ENCODE assay signal across 11 mouse cellular contexts in genomic region chr4:40544056-40544455, GRCm38 (mm10).
DNase-seq lines count a peak whose midpoint lies in the region; ATAC-seq lines count a peak whose summit lies in the region.
"Had no signal": no experiment of that assay in that cellular context is flagged by ENCODE, and none has a peak within 500 bp of the region (broad histone marks: within the 10 kb centered on the region; RNA-seq: fewer than 3 reads in every experiment).

No protein-coding gene starts in this region.

- no peak overlapping the region for H3K4me2 ChIP-seq in forebrain, embryonic 16.5 days (ENCODE audit: low read length)
- H3K4me2 ChIP-seq in forebrain, embryonic 11.5 days (ENCODE audit: low read depth, low read length, severe bottlenecking): no peak overlapping the region
- peak overlapping the region; percentile 22 for H3K4me2 ChIP-seq in heart, embryonic 13.5 days
- H3K4me2 ChIP-seq: liver, embryonic 12.5 days had no signal

- H3K4me3 ChIP-seq in forebrain, embryonic 16.5 days (replicated peaks; ENCODE audit: low read length): no peak overlapping the region
- H3K4me3 ChIP-seq in forebrain, embryonic 11.5 days (ENCODE audit: low read depth, low read length): no peak overlapping the region
- no peak overlapping the region for H3K4me3 ChIP-seq in heart, embryonic 13.5 days
- H3K4me3 ChIP-seq: liver, embryonic 12.5 days had no signal

- no peak overlapping the region for H3K27ac ChIP-seq in forebrain, embryonic 16.5 days (ENCODE audit: low read length)
- no peak overlapping the region for H3K27ac ChIP-seq in forebrain, embryonic 11.5 days (ENCODE audit: low read depth, low read length)
- H3K27ac ChIP-seq in heart, embryonic 13.5 days (replicated peaks): peak overlapping the region; percentile 69
- H3K27ac ChIP-seq: liver, embryonic 12.5 days had no signal

- 72% methylated on average over 4 of the region's 4 CpGs for WGBS in forebrain, embryonic 16.5 days
- 75% methylated on average over 4 of the region's 4 CpGs for WGBS in forebrain, embryonic 11.5 days
- 15% methylated on average over 4 of the region's 4 CpGs for WGBS in heart, embryonic 13.5 days

- no peak overlapping the region for H3K9ac ChIP-seq in forebrain, embryonic 16.5 days (replicated peaks; ENCODE audit: low read depth, low read length)
- H3K9ac ChIP-seq in forebrain, embryonic 11.5 days (ENCODE audit: low read length): no peak overlapping the region
- H3K9ac ChIP-seq in heart, embryonic 13.5 days: no peak overlapping the region
- H3K9ac ChIP-seq: liver, embryonic 12.5 days had no signal

- intact Hi-C loops in left cerebral cortex, postnatal 14 days (cut with DNase I): no loop called here
- intact Hi-C loops in gastrocnemius, postnatal 14 days (cut with DNase I; ENCODE audit: low total_unique reads): no loop called here

- no peaks in the 10 kb centered on the region for H3K36me3 ChIP-seq in forebrain, embryonic 16.5 days (ENCODE audit: control insufficient read depth, insufficient read depth)
- no peaks in the 10 kb centered on the region for H3K36me3 ChIP-seq in forebrain, embryonic 11.5 days (ENCODE audit: control insufficient read depth, insufficient read depth, low read length)
- H3K36me3 ChIP-seq in heart, embryonic 13.5 days: no peaks in the 10 kb centered on the region
- H3K36me3 ChIP-seq: liver, embryonic 12.5 days had no signal

- H3K9me3 ChIP-seq in forebrain, embryonic 16.5 days (ENCODE audit: control insufficient read depth, low read length): no peaks in the 10 kb centered on the region
- no peaks in the 10 kb centered on the region for H3K9me3 ChIP-seq in forebrain, embryonic 11.5 days (ENCODE audit: control insufficient read depth, low read length)
- peaks cover 10% of the 10 kb centered on the region; the same call in 1 of the 2 replicates for H3K9me3 ChIP-seq in heart, embryonic 13.5 days
- H3K9me3 ChIP-seq: liver, embryonic 12.5 days had no signal

- H3K27me3 ChIP-seq in forebrain, embryonic 16.5 days (replicated peaks; ENCODE audit: control insufficient read depth, insufficient read depth, low read length): no peaks in the 10 kb centered on the region
- no peaks in the 10 kb centered on the region for H3K27me3 ChIP-seq in forebrain, embryonic 11.5 days (ENCODE audit: control insufficient read depth, insufficient read depth, low read length)
- H3K27me3 ChIP-seq in heart, embryonic 13.5 days (replicated peaks): no peaks in the 10 kb centered on the region
- H3K27me3 ChIP-seq: liver, embryonic 12.5 days had no signal

- 0 out of 2 replicates have a peak, but pooled peaks cover 2% of the 10 kb centered on the region for H3K4me1 ChIP-seq in forebrain, embryonic 16.5 days (replicated peaks; ENCODE audit: control insufficient read depth, insufficient read depth, low read length)
- no peaks in the 10 kb centered on the region for H3K4me1 ChIP-seq in forebrain, embryonic 11.5 days (replicated peaks; ENCODE audit: control insufficient read depth, insufficient read depth, low read length)
- peaks cover 25% of the 10 kb centered on the region for H3K4me1 ChIP-seq in heart, embryonic 13.5 days
- H3K4me1 ChIP-seq: liver, embryonic 12.5 days had no signal

- ATAC-seq in forebrain, embryonic 16.5 days: peak; percentile 57
- ATAC-seq in forebrain, embryonic 11.5 days (replicated peaks; ENCODE audit: low FRiP score): no peak
- no peak; the same call in 1 of the 2 replicates for ATAC-seq in heart, embryonic 13.5 days (ENCODE audit: extremely low read depth, insufficient number of reproducible peaks, low FRiP score, low TSS enrichment)
- ATAC-seq: liver, embryonic 12.5 days had no signal

- no peak for DNase-seq in forebrain, embryonic 11.5 days (ENCODE audit: low spot score)
- peak; percentile 14 to 17 for DNase-seq in left cerebral cortex, postnatal 14 days (ENCODE audit: low spot score in 2 of 2)
- DNase-seq in left cerebral cortex, adult 8-10 months (ENCODE audit: low spot score in 2 of 2): no peak
- DNase-seq in 3T3-L1 (ENCODE audit: low read depth, low spot score): peak; percentile 78
- DNase-seq in gastrocnemius, postnatal 14 days: no peak
- no peak for DNase-seq in right cerebral cortex, postnatal 4 days
- DNase-seq: cerebellum, adult 2 months; thymus, postnatal 14 days had no signal

Comparison
In these comparisons a context has a peak if more than half of its experiments do, and no peak if none do; other contexts are left out.
1. DNase-seq: peak in left cerebral cortex, postnatal 14 days (2 of 2) and 3T3-L1 (single experiment); none in forebrain, embryonic 11.5 days (single experiment), left cerebral cortex, adult 8-10 months (0 of 2), gastrocnemius, postnatal 14 days (single experiment) and right cerebral cortex, postnatal 4 days (single experiment).